Mouse (Mus musculus) testis, postnatal 10 days (tissue): ENCODE measurements around the gene Mylk.

Experiments
- DNase-seq: peaks from one replicate; pipeline ENCODE4 v3.0.0; 2021; ENCODE audit warnings: low spot score

The Mylk gene

DNA sequence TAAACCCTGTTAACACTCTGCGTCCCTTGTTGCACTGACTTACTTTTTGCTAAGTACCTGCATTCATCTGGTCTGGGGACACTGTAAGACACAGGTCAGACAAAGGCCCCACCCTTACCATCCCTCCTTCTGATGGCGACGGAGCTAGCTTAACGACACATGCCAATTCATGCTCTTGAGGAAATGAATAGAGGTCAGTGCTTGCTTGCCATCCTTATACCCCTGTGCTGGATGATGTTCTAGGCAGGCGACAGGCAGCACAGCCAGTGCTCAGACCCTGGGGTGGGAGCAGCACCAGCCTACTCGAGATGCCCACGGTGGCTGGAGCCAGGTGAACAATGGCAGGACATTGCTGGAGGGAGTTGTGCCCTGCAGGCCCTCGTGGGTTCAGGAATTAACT, 157.8 kb downstream of the Mylk start:
- no peak for DNase-seq

DNA sequence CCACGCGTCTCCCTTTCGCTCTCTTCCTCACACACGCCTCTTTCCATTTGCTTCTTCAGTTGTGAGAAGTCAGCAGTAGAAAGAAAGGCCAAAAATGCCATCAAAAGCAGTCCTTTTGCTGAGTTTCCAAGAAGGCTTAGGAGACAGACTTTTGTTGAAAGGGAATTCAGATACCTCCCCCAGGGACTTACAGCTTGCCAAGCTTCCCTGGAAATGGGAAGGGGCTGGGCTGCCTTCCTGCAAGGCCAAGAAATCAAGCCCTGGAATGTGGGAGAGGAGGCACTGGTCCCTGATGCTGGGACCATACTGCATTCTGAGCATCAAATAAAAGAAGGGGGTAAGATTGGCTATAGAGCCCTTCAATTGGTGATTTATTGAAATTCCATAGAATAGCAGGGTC, 159.9 kb downstream of the Mylk start:
- DNase-seq = no peak

DNA sequence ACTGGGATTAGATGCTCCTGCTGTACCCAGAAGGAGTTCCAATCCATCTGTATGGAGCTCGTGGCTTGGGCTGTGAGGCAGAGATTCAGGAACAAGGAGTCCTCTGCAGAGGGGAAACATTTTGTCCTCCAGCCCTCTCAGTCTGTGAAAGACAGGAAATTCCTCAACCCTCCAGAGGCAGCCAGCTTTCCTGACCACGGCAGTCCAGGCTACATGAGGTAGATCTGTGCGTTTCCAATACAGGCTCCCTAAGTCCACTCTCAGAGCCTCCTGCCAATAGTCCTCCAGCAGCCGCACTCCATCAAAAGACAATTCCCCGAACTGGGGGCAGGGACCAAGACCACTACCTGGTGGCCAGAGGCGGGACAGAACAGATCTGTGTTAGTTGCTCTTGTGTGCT, 164.4 kb downstream of the Mylk start:
- DNase-seq = no peak

DNA sequence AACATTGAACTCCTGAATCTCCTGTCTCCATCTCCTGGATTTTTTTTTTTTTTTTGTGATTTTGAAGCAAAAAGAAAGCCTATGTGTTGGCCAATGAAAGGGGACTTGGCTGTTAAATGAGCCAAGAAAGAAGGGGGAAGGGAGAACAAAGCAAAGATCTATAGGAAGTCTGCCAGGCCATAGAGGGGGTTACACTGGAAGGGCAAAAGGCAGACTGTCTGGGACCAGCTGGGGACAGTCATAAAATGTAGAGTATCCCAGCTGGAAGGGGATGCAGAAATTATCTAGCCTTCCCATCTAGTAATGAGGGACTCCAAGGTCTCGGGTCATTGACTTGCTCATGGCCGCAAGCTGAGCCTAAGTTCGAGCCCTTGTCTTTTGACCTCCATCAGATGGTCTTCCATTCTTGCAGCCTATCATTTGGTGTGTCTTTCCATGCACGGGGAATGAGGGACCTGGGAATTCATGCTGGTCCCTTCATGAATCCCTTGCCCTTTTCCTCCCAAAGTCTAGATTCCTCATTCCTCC, 172.4 kb downstream of the Mylk start:
- DNase-seq = no peak

DNA sequence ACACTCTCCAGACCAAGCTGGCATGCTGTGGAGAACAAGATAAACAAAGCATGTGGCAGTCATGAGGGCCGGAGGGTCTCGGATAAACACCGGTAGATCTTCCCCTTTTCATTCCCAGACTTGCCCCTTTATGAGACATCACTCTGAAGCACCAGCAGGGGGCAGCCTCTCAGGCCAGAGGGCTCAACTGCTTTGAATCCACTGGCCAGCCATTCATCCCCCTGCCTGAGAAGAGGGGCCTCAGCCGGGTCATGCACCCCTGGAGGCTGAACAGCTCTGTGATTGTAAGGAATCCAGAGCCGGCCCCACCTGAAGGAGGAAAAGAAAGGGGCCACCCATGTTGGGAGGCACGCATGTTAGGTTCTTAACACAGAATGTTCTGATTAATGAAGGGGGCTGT, 175.2 kb downstream of the Mylk start:
- DNase-seq = peak; percentile 78

DNA sequence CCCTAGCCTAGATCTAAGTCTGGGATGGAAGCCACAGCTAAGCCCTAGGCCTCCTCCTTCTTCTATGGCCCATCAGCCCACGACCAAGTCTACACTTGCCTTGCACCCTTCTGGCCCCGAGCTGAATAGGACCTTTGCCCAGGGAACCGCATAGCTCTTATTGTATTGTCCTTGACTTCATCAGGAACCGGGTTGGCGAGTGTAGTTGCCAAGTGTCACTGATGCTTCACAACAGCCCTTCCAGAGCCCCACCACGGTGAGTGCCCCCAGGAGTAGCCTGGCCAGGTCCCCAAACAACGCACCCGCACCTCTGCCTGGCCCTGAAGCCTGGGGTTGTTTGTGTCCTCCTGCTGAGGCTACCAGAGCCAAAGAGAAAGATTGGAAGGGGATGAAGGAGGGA, 175.9 kb downstream of the Mylk start:
- DNase-seq = no peak

DNA sequence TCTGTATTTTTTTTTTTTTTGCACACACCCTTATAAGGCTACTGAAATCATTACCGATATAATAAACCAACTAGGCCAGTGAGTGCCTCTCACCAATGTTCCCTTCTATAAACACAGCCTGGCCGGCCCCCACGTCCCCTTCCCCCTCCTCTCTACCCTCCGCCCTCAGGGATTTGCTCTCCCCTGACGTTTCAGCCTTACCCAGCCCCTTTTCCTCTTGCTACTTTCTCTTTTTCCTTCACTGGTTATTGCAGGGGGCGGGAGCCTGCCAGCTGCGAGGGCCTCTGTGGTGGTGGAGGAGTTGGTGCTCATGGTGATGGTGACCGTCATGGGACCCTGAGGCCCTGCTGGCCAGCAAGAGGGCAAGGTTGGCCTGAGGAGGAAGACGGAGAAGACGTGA, 176.3 kb downstream of the Mylk start:
- DNase-seq = peak; percentile 70

DNA sequence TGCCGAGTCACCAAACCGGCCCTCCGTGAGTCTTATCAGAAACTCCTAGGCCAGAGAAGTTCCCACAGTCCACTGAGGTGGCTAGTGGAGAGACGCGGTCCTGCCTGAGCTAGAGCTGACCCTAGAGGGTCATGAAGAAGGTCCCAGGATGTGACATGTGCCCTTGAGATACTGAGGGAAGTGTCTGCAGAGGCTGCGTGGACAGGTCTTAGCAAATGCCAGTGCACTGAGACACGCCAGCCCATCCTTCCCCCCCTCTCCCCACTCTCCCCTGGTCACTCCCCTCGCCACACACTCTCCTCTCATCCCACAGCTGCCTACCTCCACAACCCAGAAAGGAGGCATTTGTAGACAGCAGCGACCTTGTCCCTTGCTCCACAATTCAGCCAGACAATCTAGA, 178.6 kb downstream of the Mylk start:
- DNase-seq = no peak

DNA sequence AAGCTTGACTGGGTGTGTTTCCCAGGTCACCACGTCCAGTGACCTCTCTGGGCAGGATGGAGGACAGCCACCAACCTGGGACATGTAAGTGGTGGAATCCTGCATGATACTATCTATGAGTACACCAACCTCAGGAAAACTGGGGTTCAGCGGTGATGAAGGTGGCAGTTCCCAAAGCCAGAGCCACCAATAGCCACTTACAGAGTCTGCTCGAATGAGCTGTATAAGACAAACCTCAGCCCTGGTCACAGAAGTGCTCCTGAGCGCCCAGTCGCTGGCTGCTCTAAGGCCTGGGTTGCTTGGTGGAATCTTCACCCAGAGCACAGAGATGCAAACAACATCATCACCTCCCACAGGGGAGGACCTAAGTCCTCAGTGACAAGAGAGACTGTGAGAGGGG, 179.3 kb downstream of the Mylk start:
- DNase-seq = no peak

DNA sequence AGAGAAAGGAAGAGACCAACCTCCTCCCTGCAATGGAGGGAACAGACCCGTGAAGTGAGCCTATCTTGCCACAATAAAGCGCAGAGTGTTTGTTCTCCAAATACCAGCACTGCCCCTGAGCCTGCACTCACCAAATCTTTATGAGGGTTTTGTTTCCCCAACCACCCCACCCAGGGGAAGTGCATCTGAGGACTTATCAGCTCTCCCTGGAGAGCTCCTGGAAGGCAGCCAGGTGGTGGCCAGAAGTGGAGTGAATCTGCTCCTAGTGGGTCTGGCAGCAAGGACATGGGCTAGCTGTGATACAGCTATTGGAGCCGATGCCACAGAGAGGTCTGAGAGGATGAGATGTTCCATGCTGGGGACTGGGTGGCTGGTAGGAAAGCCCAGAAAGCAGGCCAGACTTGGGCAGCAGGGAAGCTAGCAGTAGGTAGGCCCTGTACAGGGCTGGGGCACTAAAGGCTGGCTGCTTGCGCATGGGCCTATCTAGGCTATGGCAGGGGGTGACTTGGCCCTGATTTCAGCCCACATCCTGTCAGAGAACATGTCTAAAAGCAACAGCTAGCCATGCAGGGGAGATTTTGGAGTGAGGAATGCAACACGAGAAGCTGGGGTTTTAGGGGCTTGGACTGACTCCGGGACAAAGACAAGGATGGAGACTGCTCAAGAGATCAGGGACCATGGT, 180.1 kb downstream of the Mylk start:
- peak; percentile 81 for DNase-seq

DNA sequence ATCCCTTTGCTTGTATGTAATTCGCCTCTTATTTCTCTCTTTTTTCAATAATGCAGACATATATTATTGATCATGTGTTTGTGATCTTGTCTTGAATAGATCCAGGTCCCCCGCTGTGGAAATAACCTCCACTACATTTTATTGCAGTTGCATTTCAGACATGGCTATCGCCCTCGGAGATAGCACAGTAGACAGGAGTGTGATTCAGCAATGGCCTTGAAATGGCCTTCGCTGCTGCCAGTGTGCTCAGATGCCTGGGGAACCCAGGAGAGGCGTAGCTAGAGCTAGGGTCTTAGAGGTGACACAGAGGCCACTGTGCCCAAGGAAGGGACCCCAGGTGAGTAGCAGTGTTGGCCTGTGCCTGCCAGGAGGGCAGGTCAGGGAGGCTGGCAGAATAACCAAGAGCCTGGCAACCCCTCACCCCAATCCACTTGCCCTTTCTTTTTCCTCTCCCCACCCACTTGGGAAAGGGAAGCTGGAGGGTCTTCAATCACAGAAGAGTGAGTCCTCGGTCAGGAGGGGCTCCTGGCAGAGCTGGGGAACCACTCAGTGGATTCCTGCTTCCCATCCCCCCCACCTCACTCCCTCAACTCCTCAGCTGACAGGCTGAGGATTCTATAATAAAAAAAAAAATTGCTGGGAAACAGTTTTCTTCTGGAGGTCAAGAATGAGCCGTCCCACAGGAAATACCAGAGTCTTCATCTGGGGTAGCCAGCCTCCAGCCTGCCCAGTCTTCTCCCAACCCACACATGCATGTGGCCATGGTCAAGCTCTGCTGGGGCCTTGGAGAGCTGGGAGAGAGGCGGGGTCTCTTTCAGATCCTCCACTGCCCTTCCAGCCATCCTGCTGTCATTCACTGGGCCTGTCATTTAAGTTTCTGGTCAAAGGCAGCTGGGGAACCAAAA, 181.8 kb downstream of the Mylk start:
- DNase-seq = no peak

DNA sequence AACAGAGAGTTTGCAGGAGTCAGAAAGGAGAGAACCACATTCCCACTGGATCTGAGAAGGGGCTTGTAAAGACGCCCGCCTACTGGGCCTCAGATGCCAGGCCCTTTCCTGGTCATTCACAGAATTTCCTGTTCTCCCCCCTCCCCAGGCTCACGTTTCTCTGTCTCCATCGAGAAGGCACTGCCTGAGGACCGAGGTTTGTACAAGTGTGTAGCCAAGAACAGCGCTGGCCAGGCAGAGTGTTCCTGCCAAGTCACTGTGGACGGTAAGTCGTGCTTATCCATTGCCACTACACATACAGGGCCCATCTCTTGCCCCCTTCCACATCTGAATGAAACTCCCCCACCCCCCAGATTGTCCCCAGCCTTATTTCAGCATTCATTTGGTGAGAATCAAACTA, 184.7 kb downstream of the Mylk start:
- DNase-seq = no peak

DNA sequence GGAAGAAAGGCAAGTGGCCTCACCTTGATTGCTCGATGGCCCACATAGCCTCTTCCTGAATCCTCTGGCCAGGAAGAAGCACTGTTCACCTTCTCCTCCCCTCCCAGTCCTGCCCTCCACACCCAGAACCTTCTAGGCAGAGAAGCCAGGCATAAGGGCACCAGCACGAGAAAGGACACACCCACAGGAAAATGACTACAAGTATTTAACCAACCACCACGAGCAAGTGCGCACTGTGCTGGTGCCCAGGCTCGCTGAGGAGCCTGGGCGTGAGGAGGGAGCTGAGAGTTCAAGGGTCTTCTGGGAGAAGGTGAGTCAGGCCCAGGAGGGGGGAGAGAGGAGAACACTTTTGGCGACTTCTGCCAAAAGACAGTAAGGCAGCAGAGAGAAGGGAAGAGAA, 185.1 kb downstream of the Mylk start:
- no peak for DNase-seq

DNA sequence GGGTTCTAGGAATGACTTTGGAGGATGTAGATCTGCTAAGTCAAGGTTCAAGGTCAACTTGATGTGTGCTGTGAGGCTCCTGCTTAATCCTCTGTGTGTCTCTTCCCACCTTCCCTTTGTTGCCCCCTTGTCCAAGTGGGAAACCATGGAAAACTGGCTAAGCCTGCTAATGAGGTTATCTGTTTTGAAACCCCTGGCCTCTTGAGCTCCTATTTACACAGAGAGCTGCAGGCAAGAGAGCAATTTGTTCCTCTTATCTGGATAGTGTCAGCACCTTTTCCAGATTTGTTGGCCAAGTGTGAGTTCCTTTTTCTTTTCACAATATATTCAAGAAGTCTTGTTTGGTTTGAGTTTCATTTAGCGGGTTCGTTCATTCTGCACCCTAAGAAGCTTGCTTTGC, 186.3 kb downstream of the Mylk start:
- no peak for DNase-seq

DNA sequence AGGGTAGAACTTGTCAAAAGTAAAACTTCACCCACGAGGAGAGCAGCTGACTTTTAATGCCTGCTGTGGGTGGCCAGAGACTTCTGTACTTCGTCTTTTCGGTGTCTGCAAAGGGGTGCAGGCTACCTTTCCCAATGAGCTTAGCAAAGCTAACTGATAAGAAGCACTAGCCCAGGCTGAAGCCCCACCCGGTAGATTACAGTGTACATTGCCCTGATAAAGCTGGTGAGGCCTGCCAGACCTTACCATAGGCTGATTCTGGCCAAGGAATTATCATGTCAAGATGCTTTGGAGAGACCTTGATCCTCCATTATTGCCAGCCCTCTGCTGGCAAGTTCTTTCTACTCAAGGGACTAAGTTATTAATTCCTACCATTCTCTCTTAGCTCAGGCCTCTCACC, 188.2 kb downstream of the Mylk start:
- no peak for DNase-seq

DNA sequence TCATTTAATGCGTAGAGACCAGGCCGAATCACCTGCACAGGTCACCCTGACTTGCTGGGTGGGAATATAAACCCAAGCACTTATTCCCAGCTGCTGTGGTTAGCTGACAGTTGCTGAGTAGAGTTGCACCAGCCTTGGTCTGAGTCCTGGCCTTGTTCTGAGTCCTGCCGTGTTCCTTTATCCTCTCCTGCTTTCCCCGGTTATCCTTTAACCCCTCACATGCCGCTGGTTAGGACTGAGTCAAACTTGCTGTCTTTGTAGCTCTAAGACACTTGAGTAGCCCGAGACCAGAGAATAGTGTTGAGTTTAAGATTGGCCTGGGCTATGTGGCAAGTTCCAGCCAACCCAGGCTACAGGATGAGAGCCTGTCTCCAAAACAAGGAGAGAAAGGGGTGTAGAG, 189.5 kb downstream of the Mylk start:
- no peak for DNase-seq

DNA sequence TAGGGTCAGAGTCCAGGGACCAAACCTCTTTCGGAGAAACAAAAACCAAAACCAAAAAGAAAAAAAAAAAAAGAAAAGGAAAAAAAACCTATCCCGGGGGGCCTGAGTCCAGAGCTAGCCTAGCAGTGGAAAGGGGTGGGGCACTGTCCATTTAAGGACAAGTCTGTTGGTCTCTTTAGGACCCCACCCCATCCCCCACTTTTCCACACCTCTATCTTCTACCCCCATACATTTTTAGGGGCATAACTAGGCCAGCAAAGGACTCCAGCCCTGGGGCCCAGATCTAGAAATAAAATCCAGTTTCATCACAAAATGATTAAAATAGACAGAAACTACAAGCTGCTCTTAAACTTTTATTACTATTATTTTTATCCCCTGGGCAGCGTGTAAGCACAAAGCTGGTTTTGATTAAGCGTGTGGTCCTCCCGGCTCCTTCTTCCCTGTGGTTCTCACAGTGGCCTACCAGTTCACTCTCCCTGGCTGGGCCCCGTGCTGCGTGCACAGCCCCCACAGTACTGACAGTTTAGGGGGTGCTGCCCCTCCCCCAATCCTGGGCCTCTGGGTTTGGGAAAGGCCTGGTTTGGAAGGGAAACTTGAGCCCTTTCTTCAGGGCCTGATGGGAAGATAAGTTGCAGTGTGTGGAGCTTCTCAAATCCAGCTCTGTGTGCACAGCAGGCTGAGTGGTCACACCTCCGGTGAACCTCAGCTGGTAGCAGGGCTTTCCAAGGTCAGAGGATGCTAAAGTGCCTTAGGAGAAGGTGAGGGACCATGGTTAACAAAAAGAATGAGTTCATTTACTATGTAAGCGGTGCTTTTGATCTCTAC, 190.7 kb downstream of the Mylk start:
- no peak for DNase-seq

DNA sequence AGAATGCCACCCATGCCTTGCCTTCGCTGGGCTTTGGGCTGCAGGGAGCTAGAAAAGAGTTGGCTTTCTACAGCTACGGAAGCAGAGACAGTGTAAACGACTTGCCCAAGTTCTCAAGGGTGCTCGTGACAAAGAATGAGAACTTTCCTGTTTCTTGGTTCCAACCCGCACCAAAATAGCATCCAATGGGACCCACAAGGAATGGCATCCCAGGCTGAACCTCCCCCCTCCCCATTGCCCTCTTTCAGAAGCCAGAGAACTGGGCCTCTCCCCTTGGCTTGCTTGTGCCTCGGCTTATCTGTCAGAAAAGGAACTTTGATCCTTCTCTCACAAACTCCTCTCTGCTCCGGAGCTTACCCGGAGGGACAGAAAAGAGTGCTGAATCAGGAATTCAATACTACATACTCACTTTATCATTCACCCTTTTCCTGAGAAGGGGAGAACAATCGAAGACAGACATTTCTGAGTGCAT, 191.4 kb downstream of the Mylk start:
- no peak for DNase-seq

DNA sequence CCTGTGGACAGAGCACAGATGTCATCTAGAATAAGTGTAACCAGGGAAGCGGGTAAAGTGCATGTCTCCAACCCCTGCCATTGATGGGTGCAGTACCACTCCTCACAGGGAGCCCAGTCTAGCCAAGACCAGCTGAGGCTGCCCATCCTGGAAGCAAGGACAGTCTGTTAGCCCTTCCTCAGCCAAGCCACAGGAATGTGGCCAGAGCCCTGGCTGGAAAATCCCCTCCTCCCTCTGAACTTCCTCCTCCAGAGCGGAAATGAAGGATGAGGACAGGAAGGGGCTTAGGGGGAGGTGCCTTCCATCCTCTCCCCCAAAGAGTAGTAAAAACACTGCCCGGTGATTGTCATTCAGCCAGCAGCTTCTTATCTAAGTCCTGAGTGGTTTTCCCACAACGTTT, 192.6 kb downstream of the Mylk start:
- no peak for DNase-seq

DNA sequence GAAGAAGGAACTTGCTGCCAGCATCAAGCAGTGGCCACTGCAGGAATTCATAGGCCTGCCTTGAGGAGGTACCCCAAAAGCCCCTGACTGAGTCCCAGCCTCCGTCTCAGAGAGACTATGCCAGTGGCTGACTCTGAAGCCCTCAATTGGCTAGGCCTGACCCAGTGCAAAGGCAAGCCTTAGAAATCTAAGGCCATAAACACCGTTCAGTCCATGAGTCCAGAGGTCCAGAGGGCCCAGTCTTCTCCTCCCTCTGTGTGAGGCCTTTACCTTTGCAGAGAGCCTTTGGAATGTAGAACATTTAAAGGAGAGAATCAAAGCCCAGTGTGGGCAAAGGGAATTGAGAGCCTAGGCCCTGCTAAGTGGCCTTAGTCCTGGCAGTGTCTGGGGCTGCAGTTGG, 193.2 kb downstream of the Mylk start:
- no peak for DNase-seq

DNA sequence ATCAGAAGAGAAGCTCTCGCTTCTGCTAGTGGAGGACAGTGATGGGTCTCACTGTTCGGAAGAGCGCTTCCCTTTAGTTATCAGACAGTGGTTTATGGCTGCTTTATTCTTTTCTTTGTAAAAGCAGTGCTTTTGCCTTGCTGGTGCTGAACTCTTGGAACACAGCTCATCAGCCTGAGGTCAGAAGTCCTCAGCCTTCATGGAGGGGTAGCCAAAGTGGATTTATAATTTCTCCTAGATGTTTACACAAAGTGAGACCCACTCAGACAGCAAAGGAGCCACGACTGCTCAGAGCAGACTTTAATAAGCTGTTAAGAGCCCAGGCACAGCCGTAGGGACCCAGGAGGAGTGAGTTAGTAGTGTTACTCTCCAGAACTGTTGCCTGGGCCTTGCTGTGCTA, 194.9 kb downstream of the Mylk start:
- no peak for DNase-seq

DNA sequence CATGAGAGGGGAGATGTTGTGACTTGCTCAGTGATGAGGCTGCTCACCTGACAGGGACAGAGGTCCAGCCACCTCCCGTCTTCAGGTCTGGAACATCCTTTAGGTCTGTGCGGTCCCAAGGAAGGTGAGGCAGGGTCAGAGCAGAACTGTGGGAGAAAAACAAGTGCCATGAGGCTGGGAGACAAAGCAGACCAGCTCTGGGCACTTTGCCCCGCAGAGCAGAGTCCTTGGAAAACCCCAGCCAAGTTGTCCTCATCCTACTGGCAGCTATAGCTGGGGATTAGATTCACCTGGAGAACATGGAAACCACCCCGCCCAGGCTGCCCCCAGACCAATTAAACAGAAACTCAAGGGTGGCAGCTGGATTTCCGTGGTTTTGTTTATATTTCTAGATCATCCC, 195.4 kb downstream of the Mylk start:
- no peak for DNase-seq
